Mouse (Mus musculus): Measurements from ENCODE around the gene Ube2e2. TPM values are rescaled to one million over a fixed set of nuclear protein-coding genes. Genes with fewer than 3 reads are reported as not detected.

The Ube2e2 gene
- total and polyA plus RNA-seq, 3 experiments, result 14.3 to 39.6 (median 15.3) TPM

DNA sequence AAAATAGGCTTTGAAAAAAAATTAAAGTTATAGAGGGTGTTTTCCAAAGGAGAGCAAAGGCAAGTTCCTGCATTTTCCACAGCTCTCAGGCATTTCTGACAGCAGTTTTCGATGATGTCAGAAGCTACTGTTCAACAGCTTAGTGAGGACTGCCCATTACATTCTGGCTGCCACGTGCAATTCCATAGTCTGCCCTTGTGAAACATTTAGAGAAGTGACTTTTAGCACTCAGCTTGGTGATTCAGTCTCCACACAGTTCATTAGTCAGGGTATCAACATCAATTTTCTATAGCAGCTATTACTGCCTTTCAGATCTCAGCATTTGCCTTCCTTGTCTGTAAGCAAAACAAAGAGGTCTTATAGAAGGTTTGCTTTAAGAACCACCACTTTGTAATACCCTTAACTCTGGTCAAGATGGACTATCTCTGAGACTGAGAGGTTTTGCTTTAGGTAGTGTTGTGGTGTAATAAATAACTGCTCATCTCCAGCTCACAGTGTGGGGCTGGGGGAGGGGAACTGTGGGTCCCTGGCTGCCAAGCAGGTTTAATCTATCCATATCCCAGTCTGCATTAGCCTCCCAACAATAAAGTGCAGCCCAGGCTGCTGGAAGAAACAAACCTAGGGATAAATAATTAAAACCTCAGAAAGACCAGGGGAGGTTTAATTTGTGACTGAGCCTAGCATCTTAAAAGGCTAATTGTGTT is 255.2 kb downstream of the Ube2e2 start:
- H3K4me1 ChIP-seq (ENCODE audit: control insufficient read depth, insufficient read depth, low read length), result no peaks in the 10 kb centered on the region
- intact Hi-C loops (cut with DNase I), result no loop called here
- no peak overlapping the region for H3K4me3 ChIP-seq
- DNase-seq, result no peak
- H3K79me2 ChIP-seq (replicated peaks; ENCODE audit: control insufficient read depth, insufficient read depth, low read length), result no peaks in the 10 kb centered on the region
- TF ChIP-seq POLR2A (IDR thresholded peaks at IDR 0.05; ENCODE audit: insufficient read depth, low read depth, low read length), result no peak
- no peak for TF ChIP-seq CTCF (IDR thresholded peaks at IDR 0.05)
- no peak for TF ChIP-seq EP300 (IDR thresholded peaks at IDR 0.05; ENCODE audit: insufficient read depth, low read depth, low read length)
- 72% methylated on average over 2 of the region's 2 CpGs for WGBS
- no peak overlapping the region for H3K9ac ChIP-seq (ENCODE audit: low read depth, low read length)
- no peaks in the 10 kb centered on the region for H3K36me3 ChIP-seq (ENCODE audit: control insufficient read depth, insufficient read depth, low read length)
- no peak overlapping the region for H3K27ac ChIP-seq
- H3K27me3 ChIP-seq (ENCODE audit: control insufficient read depth, insufficient read depth, low read length), result no peaks in the 10 kb centered on the region

GRCm38 (mm10) chr14:18637739-18638138 is 256.3 kb downstream of the Ube2e2 start:
- Histone ChIP-seq H3K9ac (ENCODE audit: low read depth, low read length) (no peak overlapping the region), H3K79me2 (replicated peaks; ENCODE audit: control insufficient read depth, insufficient read depth, low read length) (no peaks in the 10 kb centered on the region), H3K27me3 (ENCODE audit: control insufficient read depth, insufficient read depth, low read length) (no peaks in the 10 kb centered on the region), H3K4me3 (no peak overlapping the region), H3K27ac (no peak overlapping the region), H3K4me1 (ENCODE audit: control insufficient read depth, insufficient read depth, low read length) (no peaks in the 10 kb centered on the region; the same call in 1 of the 2 replicates), H3K36me3 (ENCODE audit: control insufficient read depth, insufficient read depth, low read length) (no peaks in the 10 kb centered on the region)
- WGBS, result 89% methylated on average over 1 of the region's 1 CpGs
- intact Hi-C loops (cut with DNase I), result no loop called here
- no peak for DNase-seq
- no peak for TF ChIP-seq POLR2A (IDR thresholded peaks at IDR 0.05; ENCODE audit: insufficient read depth, low read depth, low read length)
- no peak for TF ChIP-seq EP300 (IDR thresholded peaks at IDR 0.05; ENCODE audit: insufficient read depth, low read depth, low read length)
- TF ChIP-seq CTCF (IDR thresholded peaks at IDR 0.05), result no peak

- H3K79me2 ChIP-seq (replicated peaks; ENCODE audit: control insufficient read depth, insufficient read depth, low read length), result no peaks in the 10 kb centered on the region
- 82% methylated on average over 1 of the region's 1 CpGs for WGBS
- intact Hi-C loops (cut with DNase I), result no loop called here
These were observed 265.9 kb downstream of the Ube2e2 start for GRCm38 (mm10) chr14:18628170-18628569.

GRCm38 (mm10) chr14:18618603-18619002 is 275.5 kb downstream of the Ube2e2 start:
- Histone ChIP-seq H3K36me3 (ENCODE audit: control insufficient read depth, insufficient read depth, low read length) (no peaks in the 10 kb centered on the region), H3K79me2 (replicated peaks; ENCODE audit: control insufficient read depth, insufficient read depth, low read length) (no peaks in the 10 kb centered on the region), H3K27me3 (ENCODE audit: control insufficient read depth, insufficient read depth, low read length) (no peaks in the 10 kb centered on the region), H3K4me1 (ENCODE audit: control insufficient read depth, insufficient read depth, low read length) (no peaks in the 10 kb centered on the region), H3K27ac (no peak overlapping the region), H3K9ac (ENCODE audit: low read depth, low read length) (no peak overlapping the region), H3K4me3 (no peak overlapping the region)
- TF ChIP-seq POLR2A (IDR thresholded peaks at IDR 0.05; ENCODE audit: insufficient read depth, low read depth, low read length) (no peak), CTCF (IDR thresholded peaks at IDR 0.05) (no peak), EP300 (IDR thresholded peaks at IDR 0.05; ENCODE audit: insufficient read depth, low read depth, low read length) (no peak)
- no peak for DNase-seq
- 41% methylated on average over 2 of the region's 2 CpGs for WGBS
- intact Hi-C loops (cut with DNase I), result no loop called here

More at GRCm38 (mm10) chr14:18628170-18628569, 265.9 kb downstream of the Ube2e2 start:
- Histone ChIP-seq H3K9ac (ENCODE audit: low read depth, low read length) (no peak overlapping the region), H3K4me3 (no peak overlapping the region), H3K36me3 (ENCODE audit: control insufficient read depth, insufficient read depth, low read length) (no peaks in the 10 kb centered on the region), H3K27me3 (ENCODE audit: control insufficient read depth, insufficient read depth, low read length) (no peaks in the 10 kb centered on the region), H3K27ac (no peak overlapping the region), H3K4me1 (ENCODE audit: control insufficient read depth, insufficient read depth, low read length) (peaks cover 2% of the 10 kb centered on the region; the same call in 1 of the 2 replicates)
- DNase-seq, result no peak
- TF ChIP-seq EP300 (IDR thresholded peaks at IDR 0.05; ENCODE audit: insufficient read depth, low read depth, low read length), result no peak
- TF ChIP-seq CTCF (IDR thresholded peaks at IDR 0.05), result no peak
- no peak for TF ChIP-seq POLR2A (IDR thresholded peaks at IDR 0.05; ENCODE audit: insufficient read depth, low read depth, low read length)

GRCm38 (mm10) chr14:18601927-18602326 is 292.1 kb downstream of the Ube2e2 start:
- intact Hi-C loops (cut with DNase I), result loop anchor here (10.0 kb wide), 1 partner anchor 203 kb away; no protein-coding TSS in a partner anchor
- Histone ChIP-seq H3K79me2 (replicated peaks; ENCODE audit: control insufficient read depth, insufficient read depth, low read length) (no peaks in the 10 kb centered on the region), H3K27me3 (ENCODE audit: control insufficient read depth, insufficient read depth, low read length) (no peaks in the 10 kb centered on the region), H3K4me1 (ENCODE audit: control insufficient read depth, insufficient read depth, low read length) (no peaks in the 10 kb centered on the region), H3K36me3 (ENCODE audit: control insufficient read depth, insufficient read depth, low read length) (no peaks in the 10 kb centered on the region), H3K9ac (ENCODE audit: low read depth, low read length) (no peak overlapping the region), H3K4me3 (no peak overlapping the region), H3K27ac (no peak overlapping the region)
- TF ChIP-seq POLR2A (IDR thresholded peaks at IDR 0.05; ENCODE audit: insufficient read depth, low read depth, low read length) (no peak), CTCF (IDR thresholded peaks at IDR 0.05) (no peak), EP300 (IDR thresholded peaks at IDR 0.05; ENCODE audit: insufficient read depth, low read depth, low read length) (no peak)
- WGBS, result 79% methylated on average over 1 of the region's 1 CpGs
- no peak for DNase-seq

Measured in heart, adult 2 months (tissue).